Mouse (Mus musculus) midbrain, embryonic 16.5 days (tissue): ENCODE measurements around the gene Tubd1. TPM values are rescaled to one million over a fixed set of nuclear protein-coding genes. Genes with fewer than 3 reads are reported as not detected.

ENCODE experiments used
- ATAC-seq: fragments of 200-750 bp; cut with Nextera tagmentation; 2 replicates; pipeline ENCODE4 v1.8.0; 2017; ENCODE audit warnings: moderate TSS enrichment
- H3K27ac ChIP-seq: fragments of 300-500 bp; sonication (generic); 2 replicates; pipeline ENCODE4 v1.5.1; 2014; ENCODE audit warnings: mild to moderate bottlenecking, low read length, mixed read lengths
- H3K27me3 ChIP-seq: fragments of 300-500 bp; sonication (generic); 2 replicates; pipeline ENCODE4 v1.6.1; 2014; ENCODE audit warnings: low read depth, low read length, mixed read lengths; ENCODE audit not compliant: control insufficient read depth, insufficient read depth
- H3K36me3 ChIP-seq: fragments of 300-500 bp; sonication (generic); 2 replicates; pipeline ENCODE4 v1.6.1; 2014; ENCODE audit warnings: mild to moderate bottlenecking, low read length, moderate library complexity, mixed read lengths; ENCODE audit not compliant: control insufficient read depth, insufficient read depth
- H3K4me1 ChIP-seq: fragments of 300-500 bp; sonication (generic); 2 replicates; pipeline ENCODE4 v1.6.1; 2014; ENCODE audit warnings: mild to moderate bottlenecking, low read length, mixed read lengths; ENCODE audit not compliant: control insufficient read depth, insufficient read depth
- H3K4me2 ChIP-seq: fragments of 300-500 bp; sonication (generic); 2 replicates; pipeline ENCODE4 v1.6.1; 2014; ENCODE audit warnings: mild to moderate bottlenecking, low read length, mixed read lengths
- H3K4me3 ChIP-seq: fragments of 300-500 bp; sonication (generic); 2 replicates; pipeline ENCODE4 v1.5.1; 2014; ENCODE audit warnings: low read depth, mild to moderate bottlenecking, low read length, moderate library complexity, mixed read lengths
- H3K9ac ChIP-seq: fragments of 300-500 bp; sonication (generic); 2 replicates; pipeline ENCODE4 v1.6.1; 2014; ENCODE audit warnings: low read depth, low read length, mixed read lengths
- H3K9me3 ChIP-seq: fragments of 300-500 bp; sonication (generic); replicated peaks from 2 replicates; pipeline ENCODE4 v1.6.1; 2014; ENCODE audit warnings: mild to moderate bottlenecking, low read length, mixed read lengths; ENCODE audit not compliant: control insufficient read depth, poor library complexity, severe bottlenecking
- WGBS: fragments of 180-500 bp; shearing (Covaris S2); extraction: QIAGEN DNeasy Blood & Tissue Kit; methylation state at CpG from one replicate; pipeline ENCODE4 v1.1.7; 2014; 5-methylcytosine and 5-hydroxymethylcytosine counted together
- polyA plus RNA-seq: library from polyadenylated mRNA; unstranded; fragments of >200 nt; fragmentation: Nextera tagmentation; extraction: Ambion mirVana; gene quantifications from 2 replicates; pipeline ENCODE4 v1.2.1, GENCODE M21; 2015

The Tubd1 gene
- 6.4 and 7.8 TPM in 2 replicates for polyA plus RNA-seq

GRCm38 (mm10) chr11:86544639-86545299 lies at the start of gene Tubd1, which contains the start of gene Rps6kb1:
Gene Tubd1, plus strand, starts transcription at chr11:86544991.
Gene Rps6kb1, minus strand, starts transcription at chr11:86544805.
- peaks cover 17% of the 10 kb centered on the region for H3K4me1 ChIP-seq
- no peaks in the 10 kb centered on the region for H3K36me3 ChIP-seq
- no peaks in the 10 kb centered on the region for H3K27me3 ChIP-seq
- H3K9ac ChIP-seq: peak within 1 kb of the TSS; percentile 91
- no peaks in the 10 kb centered on the region for H3K9me3 ChIP-seq
- peak within 1 kb of the TSS; percentile 72 for H3K4me2 ChIP-seq
- ATAC-seq: peak; percentile 99
- H3K4me3 ChIP-seq: peak within 1 kb of the TSS; percentile 98
- under 1% methylated on average over 43 of the region's 43 CpGs for WGBS
- H3K27ac ChIP-seq: peak within 1 kb of the TSS; percentile 83

DNA sequence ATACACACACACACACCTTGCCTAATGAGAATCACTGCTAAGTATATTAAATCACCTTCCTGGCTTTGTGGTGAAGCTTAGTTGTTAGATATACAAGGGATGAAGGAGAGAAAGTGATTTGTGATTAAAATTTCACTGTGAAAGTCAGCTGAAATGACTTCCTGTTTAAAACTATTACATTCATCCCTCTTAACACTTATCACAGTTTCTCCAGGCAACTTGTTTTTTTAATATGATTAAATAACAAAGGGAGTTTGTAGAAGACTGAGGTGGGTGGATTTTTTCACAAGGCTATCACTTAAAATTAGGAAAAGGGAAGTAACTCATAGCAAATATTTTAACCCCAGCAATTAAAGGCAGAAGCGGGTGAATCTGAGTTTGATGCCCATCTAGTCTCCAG lies 47.4 kb upstream of the Tubd1 start:
- no peak overlapping the region for H3K9ac ChIP-seq
- no peak overlapping the region for H3K4me3 ChIP-seq
- no peaks in the 10 kb centered on the region for H3K27me3 ChIP-seq
- no peaks in the 10 kb centered on the region for H3K9me3 ChIP-seq
- WGBS: 98% methylated on average over 1 of the region's 1 CpGs
- peaks cover 4% of the 10 kb centered on the region for H3K36me3 ChIP-seq
- ATAC-seq: no peak
- no peak overlapping the region for H3K4me2 ChIP-seq
- H3K4me1 ChIP-seq: no peaks in the 10 kb centered on the region
- no peak overlapping the region for H3K27ac ChIP-seq

DNA sequence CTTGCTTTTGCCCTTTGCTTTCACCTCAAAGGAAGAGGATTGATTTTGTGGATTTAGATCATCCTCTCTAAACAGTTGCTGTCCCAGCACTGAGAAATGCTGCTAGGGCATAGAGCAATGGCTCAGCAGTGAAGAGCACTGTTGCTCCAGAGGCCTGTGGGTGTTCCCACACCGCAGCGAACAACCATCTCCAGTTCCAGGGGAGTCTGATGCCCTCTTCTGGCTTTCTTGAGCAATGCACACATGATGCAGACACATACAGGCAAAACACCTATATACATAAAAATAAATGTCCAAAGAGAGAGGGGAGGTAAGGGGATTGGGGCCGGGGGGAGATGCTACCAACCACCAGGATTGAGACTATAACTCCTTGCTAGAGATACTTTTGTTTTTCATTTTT lies 46.9 kb upstream of the Tubd1 start:
- H3K27me3 ChIP-seq: no peaks in the 10 kb centered on the region
- H3K27ac ChIP-seq: no peak overlapping the region
- H3K4me2 ChIP-seq: no peak overlapping the region
- peaks cover 9% of the 10 kb centered on the region for H3K36me3 ChIP-seq
- H3K9me3 ChIP-seq: no peaks in the 10 kb centered on the region
- H3K4me1 ChIP-seq: no peaks in the 10 kb centered on the region
- WGBS: 77% methylated on average over 3 of the region's 3 CpGs
- H3K9ac ChIP-seq: no peak overlapping the region
- no peak for ATAC-seq
- H3K4me3 ChIP-seq: no peak overlapping the region

DNA sequence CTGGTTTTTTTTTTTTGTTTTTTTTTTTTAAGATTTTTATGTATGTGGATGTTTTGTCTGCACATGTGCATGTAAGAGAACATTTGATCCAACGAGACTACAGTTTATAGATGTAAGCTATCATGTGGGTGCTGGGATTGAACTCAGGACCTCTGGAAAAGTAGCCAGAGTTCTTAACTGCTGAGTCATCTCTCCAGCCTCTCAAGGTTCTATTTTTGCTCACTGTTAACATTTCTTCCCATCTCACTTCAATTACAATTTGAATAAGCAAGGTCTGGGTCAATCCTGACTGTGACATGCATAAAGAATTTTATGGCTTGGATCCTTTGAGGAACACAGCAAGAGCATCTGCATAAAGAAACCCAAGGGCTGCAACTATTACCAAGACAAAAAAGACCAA lies 44.0 kb upstream of the Tubd1 start:
- no peaks in the 10 kb centered on the region for H3K27me3 ChIP-seq
- H3K4me1 ChIP-seq: no peaks in the 10 kb centered on the region
- no peak overlapping the region for H3K4me3 ChIP-seq
- peaks cover 18% of the 10 kb centered on the region for H3K36me3 ChIP-seq
- H3K27ac ChIP-seq: no peak overlapping the region
- no peaks in the 10 kb centered on the region for H3K9me3 ChIP-seq
- no peak overlapping the region for H3K9ac ChIP-seq
- no peak overlapping the region for H3K4me2 ChIP-seq
- no peak for ATAC-seq
- 83% methylated on average over 1 of the region's 1 CpGs for WGBS

DNA sequence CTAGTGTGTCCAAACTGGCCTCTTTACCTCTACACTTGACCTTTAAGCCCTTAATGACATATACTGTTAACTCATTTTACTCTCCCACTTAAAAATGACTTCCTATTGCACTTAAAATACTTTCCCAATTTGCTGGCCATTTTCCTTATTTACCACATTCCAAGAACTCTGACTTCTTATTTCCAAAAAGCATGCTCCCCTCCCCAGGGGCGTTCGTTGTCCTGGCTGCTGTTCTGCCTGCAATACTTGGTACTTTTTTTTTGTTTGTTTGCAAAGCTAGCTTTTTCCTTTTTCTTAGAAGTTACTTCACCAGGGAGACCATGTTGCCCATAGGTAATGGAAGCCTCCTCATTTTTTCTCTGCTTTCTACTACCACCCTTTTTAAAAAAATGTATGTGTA lies 41.7 kb upstream of the Tubd1 start:
- no peaks in the 10 kb centered on the region for H3K9me3 ChIP-seq
- ATAC-seq: no peak
- no peaks in the 10 kb centered on the region for H3K27me3 ChIP-seq
- H3K4me2 ChIP-seq: no peak overlapping the region
- H3K9ac ChIP-seq: no peak overlapping the region
- no peaks in the 10 kb centered on the region for H3K4me1 ChIP-seq
- peaks cover 24% of the 10 kb centered on the region for H3K36me3 ChIP-seq
- no peak overlapping the region for H3K4me3 ChIP-seq
- whole genome bisulfite sequencing: 95% methylated on average over 2 of the region's 2 CpGs
- no peak overlapping the region for H3K27ac ChIP-seq

- Histone ChIP-seq H3K27me3 (no peaks in the 10 kb centered on the region), H3K4me1 (no peaks in the 10 kb centered on the region), H3K4me3 (no peak overlapping the region), H3K9me3 (no peaks in the 10 kb centered on the region), H3K36me3 (peaks cover 35% of the 10 kb centered on the region), H3K9ac (no peak overlapping the region), H3K27ac (no peak overlapping the region), H3K4me2 (no peak overlapping the region)
- no peak for ATAC-seq
- WGBS: 96% methylated on average over 2 of the region's 2 CpGs
These were observed 37.5 kb upstream of the Tubd1 start for GRCm38 (mm10) chr11:86507334-86507733.

GRCm38 (mm10) chr11:86507991-86508390 lies 36.8 kb upstream of the Tubd1 start:
- H3K4me3 ChIP-seq: no peak overlapping the region
- peaks cover 30% of the 10 kb centered on the region for H3K36me3 ChIP-seq
- ATAC-seq: no peak
- H3K4me1 ChIP-seq: no peaks in the 10 kb centered on the region
- WGBS: 94% methylated on average over 2 of the region's 2 CpGs
- H3K27ac ChIP-seq: no peak overlapping the region
- no peaks in the 10 kb centered on the region for H3K9me3 ChIP-seq
- no peaks in the 10 kb centered on the region for H3K27me3 ChIP-seq
- H3K9ac ChIP-seq: no peak overlapping the region
- no peak overlapping the region for H3K4me2 ChIP-seq

GRCm38 (mm10) chr11:86516620-86517019 lies 28.2 kb upstream of the Tubd1 start:
- Histone ChIP-seq H3K4me3 (no peak overlapping the region), H3K27ac (no peak overlapping the region), H3K36me3 (peaks cover 28% of the 10 kb centered on the region), H3K27me3 (no peaks in the 10 kb centered on the region), H3K4me2 (no peak overlapping the region), H3K9me3 (no peaks in the 10 kb centered on the region), H3K4me1 (no peaks in the 10 kb centered on the region), H3K9ac (no peak overlapping the region)
- WGBS: 92% methylated on average over 3 of the region's 3 CpGs
- ATAC-seq: no peak

DNA sequence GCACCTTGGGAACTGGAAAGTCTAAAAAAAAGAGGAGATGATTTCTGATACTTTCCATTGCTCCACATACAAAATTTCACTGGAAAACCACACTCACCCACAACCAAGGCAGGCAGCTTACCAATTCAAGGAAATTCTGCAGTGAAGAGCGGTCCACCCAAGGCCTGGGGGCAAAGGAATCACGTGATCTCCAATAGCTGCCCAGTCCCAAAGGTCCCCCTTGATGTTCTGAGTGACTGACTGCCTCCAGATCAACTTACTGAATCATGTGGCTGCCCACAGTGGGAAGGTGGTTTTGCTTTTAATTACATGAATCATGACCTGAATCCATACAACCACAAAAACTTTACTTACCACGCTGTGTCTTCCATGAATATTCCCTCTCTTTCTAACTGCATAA lies 27.6 kb upstream of the Tubd1 start:
- no peak for ATAC-seq
- 97% methylated on average over 3 of the region's 3 CpGs for WGBS
- Histone ChIP-seq H3K36me3 (peaks cover 27% of the 10 kb centered on the region), H3K9ac (no peak overlapping the region), H3K27ac (no peak overlapping the region), H3K27me3 (no peaks in the 10 kb centered on the region), H3K4me2 (no peak overlapping the region), H3K4me1 (no peaks in the 10 kb centered on the region), H3K4me3 (no peak overlapping the region), H3K9me3 (no peaks in the 10 kb centered on the region)
